Mouse (Mus musculus): ENCODE measurements around the gene Arhgap10. TPM values are rescaled to one million over a fixed set of nuclear protein-coding genes. Genes with fewer than 3 reads are reported as not detected.

Gene Arhgap10
- total and polyA plus RNA-seq, 3 experiments = 13.1 to 22.8 TPM; not detected in 1

GRCm38 (mm10) chr8:77250094-77250493 is 267.7 kb downstream of the Arhgap10 start:
- Histone ChIP-seq H3K4me1 (ENCODE audit: control insufficient read depth in 1 of 2, insufficient read depth in 2 of 2, low read length in 2 of 2) (no peaks in the 10 kb centered on the region), H3K9me3 (replicated peaks; ENCODE audit: insufficient read depth, low read length) (no peaks in the 10 kb centered on the region), H3K27me3 (ENCODE audit: control insufficient read depth in 1 of 2, insufficient read depth in 2 of 2, low read length in 2 of 2) (no peaks in the 10 kb centered on the region), H3K4me3 (ENCODE audit: control insufficient read depth in 1 of 2, insufficient read depth in 1 of 2, low read depth in 2 of 2, low read length in 2 of 2) (no peak overlapping the region), H3K36me3 (ENCODE audit: control insufficient read depth in 1 of 2, insufficient read depth in 2 of 2, low read length in 2 of 2) (no peaks in the 10 kb centered on the region; a peak in 1 of 4 replicates), H3K9ac (ENCODE audit: control insufficient read depth, low read depth, low read length, poor library complexity, severe bottlenecking) (no peak overlapping the region), H3K79me2 (ENCODE audit: control insufficient read depth, insufficient read depth, low read length, poor library complexity) (no peaks in the 10 kb centered on the region), H3K27ac (ENCODE audit: control insufficient read depth, low read depth, low read length) (no peak overlapping the region)
- DNase-seq (ENCODE audit: low read depth, low spot score) = no peak
- no peak for TF ChIP-seq USF1 (IDR thresholded peaks at IDR 0.05; ENCODE audit: low read depth, low read length)
- no peak for TF ChIP-seq UBTF (IDR thresholded peaks at IDR 0.05; ENCODE audit: borderline replicate concordance, insufficient read depth, low read depth, low read length)
- TF ChIP-seq HCFC1 (IDR thresholded peaks at IDR 0.05; ENCODE audit: low read depth, low read length) = no peak
- no peak for TF ChIP-seq MAZ (IDR thresholded peaks at IDR 0.05; ENCODE audit: low read depth, low read length)
- no peak for TF ChIP-seq BHLHE40 (IDR thresholded peaks at IDR 0.05; ENCODE audit: borderline replicate concordance, low read depth, low read length)
- TF ChIP-seq RAD21 (IDR thresholded peaks at IDR 0.05; ENCODE audit: low read depth, low read length) = no peak
- no peak for TF ChIP-seq POLR2A (IDR thresholded peaks at IDR 0.05; ENCODE audit: control insufficient read depth in 1 of 2, insufficient read depth in 1 of 2, low read depth in 1 of 2, low read length in 2 of 2, poor library complexity in 1 of 2)
- no peak for TF ChIP-seq MYB (IDR thresholded peaks at IDR 0.05; ENCODE audit: low read depth, low read length)
- TF ChIP-seq ETS1 (IDR thresholded peaks at IDR 0.05; ENCODE audit: low read depth, low read length) = no peak
- no peak for TF ChIP-seq E2F4 (IDR thresholded peaks at IDR 0.05; ENCODE audit: borderline replicate concordance, low read depth, low read length)
- no peak for TF ChIP-seq MYC (IDR thresholded peaks at IDR 0.05; ENCODE audit: low read depth, low read length)
- no peak for TF ChIP-seq GABPA (IDR thresholded peaks at IDR 0.05; ENCODE audit: low read depth, low read length)
- no peak for TF ChIP-seq RCOR1 (IDR thresholded peaks at IDR 0.05; ENCODE audit: low read depth, low read length)
- no peak for TF ChIP-seq NRF1 (IDR thresholded peaks at IDR 0.05; ENCODE audit: insufficient read depth, low read depth, low read length, poor library complexity, severe bottlenecking)
- no peak for TF ChIP-seq EP300 (IDR thresholded peaks at IDR 0.05; ENCODE audit: low read depth in 1 of 2, low read length in 2 of 2)
- TF ChIP-seq KAT2A (conservative IDR thresholded peaks at IDR 0.05; ENCODE audit: low read depth, low read length) = no peak
- TF ChIP-seq POLR2AphosphoS2 (IDR thresholded peaks at IDR 0.05; ENCODE audit: low read length) = no peak

GRCm38 (mm10) chr8:77241381-77241780 is 276.4 kb downstream of the Arhgap10 start:
- Histone ChIP-seq H3K27me3 (ENCODE audit: control insufficient read depth in 1 of 2, insufficient read depth in 2 of 2, low read length in 2 of 2) (no peaks in the 10 kb centered on the region), H3K4me3 (ENCODE audit: control insufficient read depth in 1 of 2, insufficient read depth in 1 of 2, low read depth in 2 of 2, low read length in 2 of 2) (no peak overlapping the region), H3K9me3 (replicated peaks; ENCODE audit: insufficient read depth, low read length) (no peaks in the 10 kb centered on the region), H3K27ac (ENCODE audit: control insufficient read depth, low read depth, low read length) (no peak overlapping the region), H3K79me2 (ENCODE audit: control insufficient read depth, insufficient read depth, low read length, poor library complexity) (no peaks in the 10 kb centered on the region), H3K36me3 (ENCODE audit: control insufficient read depth in 1 of 2, insufficient read depth in 2 of 2, low read length in 2 of 2) (no peaks in the 10 kb centered on the region), H3K4me1 (ENCODE audit: control insufficient read depth in 1 of 2, insufficient read depth in 2 of 2, low read length in 2 of 2) (no peaks in the 10 kb centered on the region), H3K9ac (ENCODE audit: control insufficient read depth, low read depth, low read length, poor library complexity, severe bottlenecking) (no peak overlapping the region)
- TF ChIP-seq TAL1 (IDR thresholded peaks at IDR 0.05; ENCODE audit: low read length) (no peak), MEF2A (IDR thresholded peaks at IDR 0.05; ENCODE audit: extremely low read depth, insufficient replicate concordance, low read depth, low read length, poor library complexity, severe bottlenecking) (no peak), NRF1 (IDR thresholded peaks at IDR 0.05; ENCODE audit: insufficient read depth, low read depth, low read length, poor library complexity, severe bottlenecking) (no peak), POLR2A (IDR thresholded peaks at IDR 0.05; ENCODE audit: control insufficient read depth in 1 of 2, insufficient read depth in 1 of 2, low read depth in 1 of 2, low read length in 2 of 2, poor library complexity in 1 of 2) (no peak), SIN3A (IDR thresholded peaks at IDR 0.05; ENCODE audit: low read length) (no peak), HCFC1 (IDR thresholded peaks at IDR 0.05; ENCODE audit: low read depth, low read length) (no peak), MYC (IDR thresholded peaks at IDR 0.05; ENCODE audit: low read depth, low read length) (no peak), EP300 (IDR thresholded peaks at IDR 0.05; ENCODE audit: low read depth in 1 of 2, low read length in 2 of 2) (no peak), CTCF (IDR thresholded peaks at IDR 0.05 in 2 of 3, conservative IDR thresholded peaks at IDR 0.05 in 1 of 3; ENCODE audit: control insufficient read depth in 1 of 3, insufficient read depth in 1 of 3, low read depth in 2 of 3, low read length in 3 of 3, poor library complexity in 1 of 3, severe bottlenecking in 1 of 3) (no peak), ZKSCAN1 (IDR thresholded peaks at IDR 0.05; ENCODE audit: low read depth, low read length) (no peak), BHLHE40 (IDR thresholded peaks at IDR 0.05; ENCODE audit: borderline replicate concordance, low read depth, low read length) (no peak), CHD1 (IDR thresholded peaks at IDR 0.05; ENCODE audit: low read depth, low read length) (no peak), GATA1 (IDR thresholded peaks at IDR 0.05; ENCODE audit: low read depth, low read length) (no peak), MYB (IDR thresholded peaks at IDR 0.05; ENCODE audit: low read depth, low read length) (no peak), ETS1 (IDR thresholded peaks at IDR 0.05; ENCODE audit: low read depth, low read length) (no peak), MAX (IDR thresholded peaks at IDR 0.05; ENCODE audit: low read length) (no peak), MAZ (IDR thresholded peaks at IDR 0.05; ENCODE audit: low read depth, low read length) (no peak), JUND (IDR thresholded peaks at IDR 0.05; ENCODE audit: low read depth, low read length) (no peak), TCF12 (IDR thresholded peaks at IDR 0.05; ENCODE audit: low read depth, low read length) (no peak), POLR2AphosphoS5 (IDR thresholded peaks at IDR 0.05; ENCODE audit: borderline replicate concordance, low read depth, low read length) (no peak)
- no peak for DNase-seq (ENCODE audit: low read depth, low spot score)
